Mouse (Mus musculus) left cerebral cortex, postnatal 4 days (tissue): ENCODE results near the gene Stbd1. TPM values are rescaled to one million over a fixed set of nuclear protein-coding genes. Genes with fewer than 3 reads are reported as not detected.

Experiments used
- DNase-seq: peaks from one replicate; pipeline ENCODE4 v3.0.0-alpha.2; 2022
- intact Hi-C: fragments of 180-260 bp; cut with DNase I; formaldehyde crosslinking; loops from one replicate; pipeline ENCODE4 v1.15.1; 2025
- total RNA-seq, 2 experiments: library from RNA; stranded (reverse); gene quantifications; 2 replicates each; pipeline ENCODE4 v1.2.3; 2021

The Stbd1 gene
- total RNA-seq, 2 experiments from 2014 or later: 1.6 to 2.3 TPM

GRCm38 (mm10) chr5:92634916-92635315 is 32.1 kb downstream of the Stbd1 start:
- no peak for DNase-seq
- intact Hi-C loops: no loop called here

- no peak for DNase-seq
- intact Hi-C loops: no loop called here
These were observed 33.0 kb downstream of the Stbd1 start for GRCm38 (mm10) chr5:92635891-92636290.

GRCm38 (mm10) chr5:92640861-92641260 is 38.0 kb downstream of the Stbd1 start:
- intact Hi-C loops: no loop called here
- no peak for DNase-seq

Other genes starting within 250 kb of the Stbd1 start
- gene Nup54, start 167.8 kb upstream of the Stbd1 start, total RNA-seq: 10 to 100 TPM; 50.7 to 60.8 TPM
- 100 to 1,000 TPM; 112 to 115 TPM for gene Scarb2, start 96.2 kb upstream of the Stbd1 start, total RNA-seq
- under 1 TPM; 0.42 to 0.60 TPM for gene Fam47e, start 48.0 kb upstream of the Stbd1 start, total RNA-seq
- gene Ccdc158, start 72.2 kb downstream of the Stbd1 start, total RNA-seq: under 1 TPM; 0.52 to 0.64 TPM
- gene Shroom3, start 80.4 kb downstream of the Stbd1 start, total RNA-seq: 1 to 10 TPM; 3.2 to 4.9 TPM